Mouse (Mus musculus) pancreas, adult 10 weeks (tissue): ENCODE results near the gene Edem3. TPM values are rescaled to one million over a fixed set of nuclear protein-coding genes. Genes with fewer than 3 reads are reported as not detected.

Experiments
- polyA plus RNA-seq: library from polyadenylated mRNA; stranded (reverse); fragments of 350-450 nt; fragmentation: Illumina TruSeq; extraction: RNeasy Lipid Tissue Mini Kit (QIAGEN cat#74804); gene quantifications from one replicate; pipeline ENCODE4 v1.2.3, GENCODE M21; 2015; ENCODE audit warnings: low read depth, low replicate concordance; ENCODE audit not compliant: insufficient read depth

Edem3 gene
- 8.3 TPM for polyA plus RNA-seq

DNA sequence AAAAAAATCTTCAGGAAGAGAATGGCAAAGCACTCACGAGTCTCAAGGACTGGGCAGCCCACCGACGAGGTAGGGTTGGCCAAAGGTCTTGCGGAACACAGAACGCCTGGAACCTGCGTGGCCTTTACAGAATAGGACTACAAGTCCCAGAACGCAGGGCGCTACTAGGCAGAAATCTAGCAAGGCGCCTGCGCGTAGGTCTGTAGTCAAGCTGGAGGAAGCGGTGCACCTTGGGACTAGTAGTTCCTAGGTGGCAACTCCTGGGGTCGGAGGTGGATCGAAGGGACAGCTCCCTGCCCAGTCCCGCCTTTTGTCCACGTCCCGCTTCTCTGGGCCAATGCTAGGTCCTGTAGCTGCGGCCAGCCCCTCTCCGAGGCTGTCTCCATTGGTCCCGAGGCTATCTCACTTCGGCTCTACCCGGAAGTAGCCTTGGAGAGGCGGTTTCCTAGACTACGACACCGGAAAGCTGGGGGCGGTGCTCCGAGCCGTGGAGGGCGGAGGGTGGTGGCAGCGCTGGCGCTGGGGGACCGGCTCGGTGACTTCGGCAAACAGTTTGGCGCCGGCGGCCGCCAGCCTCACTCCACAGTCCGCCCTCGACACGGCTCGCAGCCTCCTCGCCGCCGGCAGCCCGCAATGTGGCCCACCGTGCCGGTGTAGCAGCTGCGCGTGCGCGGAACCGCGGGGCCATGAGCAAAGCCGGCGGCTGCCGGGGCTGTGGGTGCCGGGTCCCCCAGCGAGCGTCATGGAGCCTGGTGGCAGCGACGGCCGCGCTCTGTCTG is at the start of gene Edem3:
Gene Edem3, plus strand, starts transcription at position 491 of the 779 bp plus-strand sequence.

Other genes with a start within 250 kb of the Edem3 start
- gene Fam129a, start 184.2 kb upstream of the Edem3 start, polyA plus RNA-seq = 7.0 TPM